Mouse (Mus musculus) monocyte, adult 2 months (primary cell): ENCODE measurements around the gene Vcl.

Experiments used
- DNase-seq, 2 experiments: peaks; one replicate each; pipeline ENCODE4 v3.0.0; 2022; ENCODE audit warnings: low spot score in 2 of 2, low read depth in 1 of 2

The Vcl gene

DNA sequence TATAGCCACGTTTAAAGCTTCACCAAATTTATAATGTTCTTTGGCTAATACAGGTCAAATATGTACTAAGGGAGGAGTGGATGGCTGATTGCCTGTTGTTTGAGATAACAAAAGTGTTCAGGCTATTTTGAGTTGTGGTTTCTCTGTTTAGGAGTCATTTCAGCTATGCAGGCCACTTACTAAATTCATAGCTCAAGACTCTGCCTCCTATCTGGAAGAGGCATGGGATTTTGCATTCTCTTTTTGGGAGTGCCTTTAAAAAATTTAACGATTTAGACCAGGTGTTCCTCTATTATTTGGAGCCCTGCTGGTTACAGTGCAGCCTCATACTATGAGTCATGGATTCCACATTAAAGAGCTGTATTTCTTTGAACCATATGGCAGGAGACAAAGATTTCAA is 9.2 kb downstream of the Vcl start:
- DNase-seq, result no peak

DNA sequence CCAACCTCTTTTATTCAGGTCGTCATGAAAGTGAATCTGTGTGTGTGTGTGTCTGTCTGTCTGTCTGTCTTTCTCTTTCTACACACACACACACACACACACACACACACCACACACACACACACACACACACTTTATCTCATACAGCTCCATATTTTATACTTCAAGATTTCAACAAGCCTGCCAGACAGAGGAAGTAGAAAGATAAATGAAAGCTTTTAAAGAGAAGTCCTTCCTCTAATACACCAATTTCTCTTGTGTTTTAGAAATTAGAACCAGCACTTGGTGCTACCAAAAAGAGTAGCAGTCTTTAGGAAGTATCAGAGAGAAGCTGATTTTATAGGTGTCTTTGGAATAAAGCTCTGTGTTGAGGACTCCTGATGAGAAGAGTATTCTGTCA is 9.7 kb downstream of the Vcl start:
- no peak for DNase-seq

- DNase-seq, result no peak
Measured at GRCm38 (mm10) chr14:20945296-20945695, 16.1 kb downstream of the Vcl start.

GRCm38 (mm10) chr14:20956021-20956420 is 26.8 kb downstream of the Vcl start:
- no peak for DNase-seq

GRCm38 (mm10) chr14:20958971-20959370 is 29.8 kb downstream of the Vcl start:
- no peak for DNase-seq

DNA sequence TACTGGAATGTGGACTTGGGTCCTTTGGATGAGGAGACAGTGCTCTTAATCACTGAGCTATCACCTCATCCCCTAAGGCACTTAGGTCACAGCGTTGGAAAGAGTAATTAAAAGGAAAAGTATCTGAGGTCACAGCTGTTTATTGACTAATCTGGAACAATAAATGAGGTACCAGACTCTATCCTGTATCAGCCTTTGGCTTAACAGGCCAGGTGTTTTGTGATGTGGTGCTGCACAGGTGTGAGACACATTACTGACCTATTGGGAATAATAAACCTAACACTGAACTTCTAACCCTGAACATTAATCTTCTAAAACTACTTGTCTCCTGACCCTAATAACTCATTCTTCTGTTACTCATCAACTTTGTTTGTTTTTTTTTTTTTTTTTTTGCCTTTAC is 33.3 kb downstream of the Vcl start:
- no peak for DNase-seq

DNA sequence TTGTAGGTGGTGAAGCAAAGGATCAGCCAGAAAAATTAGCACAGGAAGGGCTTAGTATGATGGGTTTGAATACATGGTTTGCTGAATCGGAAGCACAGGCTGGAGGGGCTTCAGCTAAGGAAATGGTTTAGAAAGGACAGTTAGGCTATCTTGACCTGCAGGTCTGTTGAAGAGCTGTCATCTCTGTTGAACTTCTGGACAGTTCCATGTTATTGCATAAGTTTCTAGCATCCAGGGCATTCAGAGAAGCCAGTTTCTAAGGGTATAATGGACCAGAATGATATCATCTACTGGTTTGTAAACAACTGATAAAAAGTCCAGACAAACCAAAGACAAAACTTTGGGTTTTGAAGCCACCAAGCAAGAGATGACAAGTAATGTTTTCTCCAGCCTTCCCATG is 33.7 kb downstream of the Vcl start:
- no peak for DNase-seq

DNA sequence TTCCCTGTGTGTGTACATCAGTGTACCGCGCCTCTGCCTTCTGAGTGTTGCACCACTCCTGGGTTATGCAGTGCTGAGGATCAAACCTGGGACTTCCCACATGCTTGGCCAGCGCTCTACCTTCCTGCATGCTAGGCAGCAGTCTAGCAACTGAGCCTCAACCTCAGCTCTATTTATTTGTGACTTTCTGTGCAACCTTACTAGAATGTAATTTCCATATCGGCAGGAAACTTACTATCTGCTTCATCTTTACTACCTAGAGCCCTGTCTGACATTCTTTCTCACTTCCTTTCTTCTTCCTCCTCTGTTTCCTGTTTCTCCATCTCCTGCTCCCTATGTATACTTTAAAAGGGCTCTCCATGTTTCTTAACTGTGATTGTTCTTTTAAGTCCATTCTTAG is 34.7 kb downstream of the Vcl start:
- no peak for DNase-seq

- no peak for DNase-seq
Measured at GRCm38 (mm10) chr14:20964285-20964684, 35.1 kb downstream of the Vcl start.

- DNase-seq, result no peak
Measured at GRCm38 (mm10) chr14:20966959-20967670, 37.9 kb downstream of the Vcl start.

DNA sequence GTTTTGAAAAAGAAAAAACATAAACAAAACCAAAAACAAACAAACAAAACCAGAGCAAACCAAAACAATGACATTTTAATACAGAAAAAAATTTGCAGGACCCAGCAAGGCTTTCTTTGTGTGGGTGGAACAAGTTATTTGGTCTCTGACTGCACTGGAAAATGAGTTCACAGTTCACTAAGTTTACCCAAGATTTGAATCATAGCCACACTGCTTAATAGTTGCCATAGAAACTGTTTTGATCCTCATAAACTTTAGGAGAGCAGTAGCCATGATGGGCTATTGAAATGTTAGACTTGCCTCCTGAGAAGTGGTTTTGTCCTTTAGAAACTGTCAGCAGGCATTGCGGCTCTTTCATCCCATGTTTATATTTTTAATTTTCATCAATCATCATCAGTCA is 39.9 kb downstream of the Vcl start:
- no peak for DNase-seq

- no peak for DNase-seq
Measured at GRCm38 (mm10) chr14:20970389-20970788, 41.2 kb downstream of the Vcl start.

GRCm38 (mm10) chr14:20970927-20971326 is 41.7 kb downstream of the Vcl start:
- DNase-seq, result no peak

GRCm38 (mm10) chr14:20973821-20974220 is 44.6 kb downstream of the Vcl start:
- DNase-seq, result no peak

DNA sequence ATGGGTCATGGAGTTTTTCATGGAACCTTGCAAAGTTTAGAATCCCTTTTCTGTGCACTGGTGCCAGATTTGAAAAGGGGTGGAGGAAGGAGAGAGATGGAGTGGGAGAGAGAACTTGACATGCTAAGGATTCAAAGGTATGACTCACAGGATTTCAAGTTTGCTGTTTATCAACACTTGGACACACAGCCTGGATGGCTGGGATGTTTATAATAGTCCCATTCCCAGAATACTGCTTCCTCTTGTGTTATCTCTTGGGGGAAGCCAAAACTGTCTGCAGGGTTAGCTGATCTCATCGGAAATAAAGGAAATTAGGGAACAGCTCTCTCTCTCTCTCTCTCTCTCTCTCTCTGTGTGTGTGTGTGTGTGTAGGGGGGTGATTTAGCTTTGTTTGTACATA is 47.5 kb downstream of the Vcl start:
- DNase-seq, result no peak

DNA sequence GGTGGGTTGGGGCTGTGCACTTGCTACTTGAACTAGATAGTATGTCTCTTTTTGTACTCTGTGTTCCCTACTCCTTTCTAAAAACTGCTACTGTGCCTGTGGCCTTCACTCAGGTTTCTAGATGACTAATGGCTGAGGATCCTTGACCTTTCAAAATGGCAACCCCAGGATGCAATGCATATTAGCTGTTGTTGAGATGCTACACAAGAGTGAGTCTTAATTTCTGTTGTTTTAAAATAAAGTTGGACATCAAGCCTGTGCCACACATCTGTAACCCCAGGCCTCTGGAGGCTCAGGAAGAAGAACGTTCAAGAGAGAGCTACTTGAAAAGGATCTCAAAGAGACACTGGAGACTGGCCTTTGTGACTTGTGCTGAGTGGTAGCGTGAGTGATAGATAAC is 48.5 kb downstream of the Vcl start:
- DNase-seq, result no peak

GRCm38 (mm10) chr14:20983832-20984231 is 54.6 kb downstream of the Vcl start:
- DNase-seq, result no peak

GRCm38 (mm10) chr14:20985482-20985881 is 56.3 kb downstream of the Vcl start:
- DNase-seq, result no peak

DNA sequence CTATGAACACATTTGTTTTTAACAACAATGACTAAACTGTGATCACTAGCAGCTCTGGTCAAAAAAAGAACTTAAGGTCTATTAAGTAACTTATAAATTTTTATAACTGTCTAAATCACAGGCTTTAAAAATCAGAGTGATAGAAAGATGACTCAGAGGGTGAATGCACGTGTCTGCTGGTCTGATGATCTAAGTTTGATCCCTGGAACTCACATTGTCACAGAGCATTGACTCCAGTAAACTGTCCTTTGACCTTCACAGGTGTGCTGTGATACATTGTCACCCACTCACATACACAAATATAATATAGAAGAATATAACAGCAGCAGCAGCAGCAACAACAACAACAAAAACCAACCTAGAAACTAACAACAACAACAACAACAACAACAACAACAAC is 62.3 kb downstream of the Vcl start:
- no peak for DNase-seq

DNA sequence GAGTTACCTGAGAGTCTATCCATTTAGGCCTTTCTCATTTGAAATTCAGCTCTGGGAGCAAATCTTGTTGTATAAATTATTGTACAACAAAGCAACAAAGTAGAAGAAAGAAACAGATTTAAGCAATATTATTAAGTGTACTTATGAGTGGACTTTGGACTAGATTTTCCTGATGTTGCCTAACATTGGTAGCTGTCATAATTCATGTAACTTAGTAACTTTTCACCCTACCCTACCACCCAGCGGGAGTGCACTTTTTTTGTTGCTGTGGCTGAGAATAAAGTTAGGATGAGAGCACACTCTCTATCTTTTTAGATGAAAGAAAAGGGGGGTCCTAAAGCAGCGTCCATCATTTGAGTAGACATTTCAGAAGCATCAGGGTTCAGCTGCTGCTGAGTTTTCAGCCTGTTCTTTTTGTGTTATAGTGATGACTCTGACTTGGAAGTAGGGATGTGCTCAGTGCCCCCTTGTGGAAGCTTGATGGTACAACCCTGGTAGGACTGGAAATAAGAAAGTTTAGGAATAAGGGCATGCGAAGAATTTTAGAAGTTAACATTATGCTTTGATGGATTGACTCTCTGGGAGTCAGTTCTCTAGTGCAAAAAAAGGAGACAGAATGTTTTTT is 64.0 kb downstream of the Vcl start:
- DNase-seq, result no peak

GRCm38 (mm10) chr14:20994475-20994874 is 65.3 kb downstream of the Vcl start:
- no peak for DNase-seq

DNA sequence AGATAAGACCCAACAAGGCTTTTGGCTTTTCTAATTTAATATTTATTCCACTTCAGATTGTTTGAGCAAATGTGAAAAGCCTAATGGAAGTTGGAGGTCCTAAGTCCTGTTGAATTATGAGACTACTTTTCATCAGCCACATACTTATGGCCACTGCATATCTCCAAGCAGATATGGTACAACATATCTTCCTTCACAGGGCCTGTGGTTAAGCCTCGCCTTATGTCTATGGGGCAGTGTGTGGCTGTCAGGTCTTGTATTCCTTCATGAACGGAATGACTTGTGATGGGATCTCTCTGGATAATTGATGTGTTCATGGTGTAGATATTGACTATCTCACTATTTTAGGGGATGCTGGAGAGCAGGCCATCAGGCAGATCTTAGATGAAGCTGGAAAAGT is 66.3 kb downstream of the Vcl start:
- DNase-seq, result no peak

DNA sequence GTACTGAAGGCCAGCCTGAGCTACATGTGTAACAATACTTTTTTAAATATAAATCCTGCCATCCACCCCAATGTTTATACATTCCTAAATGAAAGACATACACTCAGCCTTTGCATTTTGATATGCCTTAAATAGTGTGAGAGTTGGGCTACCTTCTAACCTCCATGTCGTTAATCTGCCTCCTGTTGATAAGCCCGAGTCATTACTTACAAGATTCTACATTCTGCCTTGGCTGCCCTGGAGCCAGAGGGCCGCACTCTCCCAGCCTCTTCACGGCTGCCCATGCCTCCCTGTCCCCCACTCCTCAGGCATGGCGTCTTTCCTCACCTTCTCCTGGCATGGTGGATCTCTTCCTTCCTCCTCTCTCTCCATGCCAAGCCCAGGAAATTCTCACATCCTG is 67.2 kb downstream of the Vcl start:
- DNase-seq, result no peak
